Mouse (Mus musculus): ENCODE data around the gene Akap8l.

The Akap8l gene

GRCm38 (mm10) chr17:32319950-32320349, 30.5 kb downstream of the Akap8l start:
- DNase-seq (ENCODE audit: low spot score): no peak

DNA sequence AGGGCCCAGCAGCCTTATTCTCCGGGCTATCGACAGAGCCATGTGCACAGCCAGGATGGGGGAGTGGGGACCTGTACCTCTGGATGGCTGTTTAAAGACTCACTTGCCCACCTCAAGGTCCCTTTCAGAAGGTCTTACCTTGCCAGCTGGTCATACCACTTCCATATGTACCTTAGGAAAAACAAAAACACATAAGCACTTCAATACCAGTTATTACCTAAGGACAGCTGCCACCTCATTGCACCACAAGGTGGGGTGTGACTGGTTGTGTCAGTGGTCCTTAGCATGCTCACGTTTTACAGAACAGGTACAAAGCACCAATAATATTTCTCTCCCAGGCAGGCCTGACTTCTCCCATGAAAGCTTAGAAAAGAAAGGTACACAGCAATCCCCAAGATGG, 32.7 kb downstream of the Akap8l start:
- no peak for DNase-seq (ENCODE audit: low spot score)

DNA sequence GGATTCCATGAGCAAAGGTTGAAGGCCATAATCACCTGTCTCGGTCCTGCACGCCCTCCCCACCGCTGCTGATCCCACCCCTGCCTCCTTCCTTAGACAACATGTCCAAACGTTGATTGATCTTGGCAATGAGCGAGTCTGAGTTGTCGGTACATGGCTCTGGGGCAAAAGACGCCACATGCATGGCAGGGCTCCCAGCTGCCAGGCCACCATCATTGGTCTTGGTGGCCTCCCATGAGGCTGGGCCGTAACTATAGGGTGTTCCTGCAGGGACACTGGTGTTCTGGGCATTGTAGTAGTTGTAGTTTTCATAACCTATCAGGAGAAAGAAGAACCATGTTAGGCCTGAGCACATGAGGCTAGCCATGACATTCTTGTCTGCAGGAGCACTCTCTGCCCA, 33.4 kb downstream of the Akap8l start:
- DNase-seq (ENCODE audit: low spot score): no peak

GRCm38 (mm10) chr17:32315560-32315959, 34.8 kb downstream of the Akap8l start:
- no peak for DNase-seq (ENCODE audit: low spot score)

DNA sequence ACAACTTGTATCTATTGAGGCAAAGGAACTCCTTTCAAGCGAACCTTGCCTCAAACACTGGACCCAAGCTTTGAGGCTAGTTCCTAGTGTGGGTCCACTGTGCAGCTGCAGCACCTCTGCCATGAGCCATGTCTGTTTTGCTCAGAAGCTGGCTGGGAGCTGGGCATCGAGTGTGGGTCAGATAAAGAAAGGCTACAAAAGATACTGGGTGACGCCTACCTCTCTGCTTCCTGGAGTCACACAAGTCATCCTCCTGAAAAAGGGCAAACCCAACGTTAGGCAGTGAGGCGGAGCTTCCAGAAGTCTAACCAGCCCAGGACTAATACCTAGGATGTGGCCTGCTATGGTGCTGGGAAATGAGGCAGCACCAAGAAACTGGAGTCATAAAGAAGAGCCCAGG, 36.5 kb downstream of the Akap8l start:
- DNase-seq (ENCODE audit: low spot score): no peak

DNA sequence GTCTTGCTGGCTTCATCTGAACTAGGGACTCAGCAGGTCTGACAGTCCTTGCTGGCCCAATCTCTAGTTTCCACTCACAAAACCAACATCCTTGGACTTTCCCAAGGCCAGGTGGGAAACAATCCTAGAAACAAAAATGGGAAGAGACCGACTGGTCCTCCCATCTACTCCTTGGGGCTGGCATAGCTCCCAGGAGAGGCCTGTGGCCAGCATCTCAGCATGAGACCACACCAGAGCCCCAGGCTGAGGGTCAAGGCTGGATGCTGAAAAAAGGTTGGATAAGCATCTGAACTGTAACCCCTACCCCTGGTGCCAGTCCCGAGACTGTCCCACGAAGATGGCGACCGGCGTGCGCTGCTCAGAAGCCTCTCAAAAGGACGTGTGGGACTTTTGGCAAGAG, 37.6 kb downstream of the Akap8l start:
- DNase-seq (ENCODE audit: low spot score): no peak

DNA sequence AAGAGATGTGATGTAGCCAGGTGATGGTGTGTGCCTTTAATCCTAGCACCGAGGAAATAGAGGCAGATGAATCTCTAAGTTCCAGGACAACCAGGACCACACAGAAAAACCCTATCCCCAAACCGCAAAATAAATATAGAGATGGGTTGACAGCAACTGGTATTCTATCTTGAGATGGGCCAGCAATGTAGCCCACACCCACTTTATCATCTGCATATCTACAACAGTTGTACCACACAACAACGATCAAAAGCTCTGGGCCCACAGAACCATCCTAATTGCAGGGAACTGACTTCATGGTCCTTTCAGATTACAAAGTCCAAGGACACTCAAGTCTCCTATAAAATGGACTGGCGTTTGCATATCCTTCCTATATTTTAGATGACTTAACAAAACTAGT, 42.4 kb downstream of the Akap8l start:
- DNase-seq (ENCODE audit: low spot score): no peak

- no peak for DNase-seq (ENCODE audit: low spot score)
These were observed 52.3 kb downstream of the Akap8l start for GRCm38 (mm10) chr17:32298125-32298524.

GRCm38 (mm10) chr17:32295901-32296300, 54.5 kb downstream of the Akap8l start:
- DNase-seq (ENCODE audit: low spot score): no peak

DNA sequence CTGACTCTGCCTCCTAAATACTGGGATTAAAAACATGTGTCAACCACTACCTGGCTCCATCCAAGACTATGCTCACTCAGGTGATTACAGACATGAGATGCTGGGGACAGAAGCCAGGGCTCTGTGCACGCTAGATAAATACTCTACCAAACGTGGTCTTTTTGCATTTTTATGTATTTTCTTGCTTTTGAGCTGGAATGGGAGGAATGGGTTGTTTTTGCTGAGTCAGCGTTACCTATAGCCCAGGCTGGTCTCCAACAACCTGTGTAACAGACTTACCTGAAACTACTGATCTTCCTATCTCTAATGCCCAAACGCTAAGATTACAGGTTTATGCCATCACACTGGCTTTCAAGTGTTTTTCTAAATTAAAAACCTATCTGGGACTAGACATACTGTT, 55.2 kb downstream of the Akap8l start:
- DNase-seq (ENCODE audit: low spot score): no peak

DNA sequence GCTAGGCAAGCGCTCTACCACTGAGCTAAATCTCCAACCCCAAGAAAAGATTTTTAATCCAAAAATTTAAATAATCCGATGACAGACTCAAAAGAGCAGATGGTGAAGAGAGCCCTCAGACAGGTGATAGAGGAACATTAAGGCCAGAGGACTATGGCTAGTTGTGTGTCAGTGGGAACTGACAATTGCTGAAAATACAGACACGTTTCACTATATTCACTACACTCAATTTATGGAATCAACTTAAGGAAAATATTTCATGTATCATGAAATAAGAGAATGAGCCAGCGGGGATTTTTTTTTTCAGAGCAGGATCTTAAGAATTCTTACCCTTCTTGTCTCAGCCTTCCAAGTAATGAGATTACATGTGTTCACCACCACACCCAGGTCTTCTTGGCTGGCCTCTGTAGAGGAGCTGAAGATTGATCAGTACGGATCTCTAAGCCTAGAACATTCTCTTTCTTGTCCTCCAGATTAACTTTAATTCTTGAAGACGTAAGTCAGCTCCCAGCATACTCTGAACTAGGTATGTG, 65.2 kb downstream of the Akap8l start:
- DNase-seq (ENCODE audit: low spot score): no peak

DNA sequence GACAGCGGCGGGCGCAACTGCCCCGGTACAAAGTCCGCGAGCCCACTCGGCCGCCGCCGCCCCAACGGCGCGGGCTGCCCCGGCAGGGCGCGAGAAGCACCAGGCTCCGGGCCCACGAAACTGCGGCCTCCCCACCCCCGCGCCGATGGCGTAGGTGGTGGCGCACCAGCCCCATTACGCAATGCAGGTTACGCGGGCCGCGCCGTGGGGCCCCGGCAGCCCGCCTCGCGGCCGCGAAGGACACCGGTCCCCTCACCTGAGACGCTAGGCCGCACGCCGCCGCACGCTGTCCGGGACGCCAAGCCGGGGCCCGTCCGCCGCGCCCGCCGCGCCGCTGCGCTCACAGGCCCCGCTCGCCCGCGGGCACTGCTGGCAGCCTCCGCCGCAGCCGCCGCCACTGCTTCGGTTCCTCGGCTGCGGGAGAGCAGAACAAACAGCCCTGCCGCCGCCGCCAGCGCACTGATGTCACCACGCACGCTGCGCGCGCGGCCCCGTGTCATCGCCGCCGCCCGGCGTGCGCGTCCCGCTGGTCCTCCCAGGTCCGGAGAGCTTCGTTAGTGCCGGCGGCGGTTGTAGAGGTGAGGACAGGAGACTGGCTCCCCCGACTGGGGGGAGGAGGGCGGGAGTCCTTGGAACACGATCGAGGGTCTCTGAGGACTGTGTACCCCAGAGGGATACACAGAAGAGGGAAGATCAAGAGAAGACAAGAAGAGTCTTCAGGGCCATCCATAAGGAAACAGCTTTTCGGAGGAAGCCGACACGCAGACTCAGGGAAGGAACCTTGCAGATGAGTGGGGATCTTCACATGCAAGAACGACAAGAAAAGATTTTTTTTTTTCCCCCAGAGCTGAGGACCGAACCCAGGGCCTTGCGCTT, 65.9 kb downstream of the Akap8l start, which contains the start of gene Brd4:
Gene Brd4, minus strand, starts transcription at position 461 of the 876 bp plus-strand sequence.
- peak; percentile 88 for DNase-seq (ENCODE audit: low spot score)

DNA sequence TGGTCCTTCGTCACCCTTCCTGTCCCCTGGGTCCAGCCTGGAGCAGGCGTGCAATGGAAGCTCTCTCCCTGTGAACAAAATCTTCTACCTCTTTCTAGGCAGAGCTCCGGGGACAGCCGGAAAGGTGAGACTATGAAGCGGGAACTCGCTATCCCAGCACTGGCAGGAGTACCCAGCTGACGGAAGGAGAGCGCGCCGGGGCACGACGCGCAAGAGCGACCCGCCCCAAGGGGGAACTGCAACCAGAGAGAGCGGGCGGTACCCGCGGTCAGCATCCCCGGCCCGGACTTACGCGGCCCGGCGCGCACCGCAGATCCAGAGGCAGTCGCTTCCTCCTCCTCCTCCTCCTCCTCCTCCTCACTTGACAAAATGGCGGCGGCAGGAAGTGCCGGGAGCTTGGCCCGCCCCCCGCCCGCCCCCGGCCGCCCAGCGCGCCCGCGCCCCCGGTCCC, 66.6 kb downstream of the Akap8l start:
- peak; percentile 62 for DNase-seq (ENCODE audit: low spot score)

DNA sequence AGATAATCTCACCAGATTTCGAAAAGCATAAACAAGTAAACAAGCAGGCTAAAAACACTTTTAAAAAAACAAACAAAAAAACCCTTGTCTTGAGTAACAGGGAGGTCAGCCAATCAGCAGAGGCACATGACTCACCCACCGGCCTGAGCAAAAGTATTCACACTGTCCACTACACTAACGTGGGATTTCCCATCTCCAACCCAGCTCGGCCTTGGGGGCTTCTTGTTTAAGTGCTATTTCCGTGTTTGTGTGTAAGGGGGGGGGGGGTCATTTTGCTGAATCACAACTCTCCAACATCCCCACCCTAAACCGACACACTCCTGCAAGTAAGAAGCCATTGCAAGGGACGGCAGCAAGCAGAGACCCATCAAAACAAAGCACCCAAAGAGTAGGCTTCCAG, 67.1 kb downstream of the Akap8l start:
- no peak for DNase-seq (ENCODE audit: low spot score)

- DNase-seq (ENCODE audit: low spot score): no peak
These were observed 68.6 kb downstream of the Akap8l start for GRCm38 (mm10) chr17:32281611-32282310.

DNA sequence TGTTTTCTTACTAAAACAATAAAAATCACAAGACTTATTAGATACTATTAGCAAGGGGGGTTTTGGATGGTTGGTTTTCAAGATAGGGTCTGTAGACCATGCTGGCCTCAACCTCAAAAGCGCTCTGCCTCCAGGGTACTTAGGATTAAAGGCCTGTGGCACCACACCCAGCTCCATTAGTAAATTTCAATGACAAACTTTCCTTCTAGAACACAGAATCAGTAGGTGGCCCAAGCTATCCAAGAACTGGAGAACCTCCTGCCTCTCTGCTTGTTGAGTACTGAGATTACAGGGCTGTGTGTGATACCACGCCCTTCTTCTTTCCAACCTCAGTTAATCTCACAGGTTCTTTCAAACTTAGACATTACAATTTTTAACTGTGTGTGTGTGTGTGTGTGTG, 69.3 kb downstream of the Akap8l start:
- DNase-seq (ENCODE audit: low spot score): no peak

GRCm38 (mm10) chr17:32280575-32280974, 69.8 kb downstream of the Akap8l start:
- no peak for DNase-seq (ENCODE audit: low spot score)

DNA sequence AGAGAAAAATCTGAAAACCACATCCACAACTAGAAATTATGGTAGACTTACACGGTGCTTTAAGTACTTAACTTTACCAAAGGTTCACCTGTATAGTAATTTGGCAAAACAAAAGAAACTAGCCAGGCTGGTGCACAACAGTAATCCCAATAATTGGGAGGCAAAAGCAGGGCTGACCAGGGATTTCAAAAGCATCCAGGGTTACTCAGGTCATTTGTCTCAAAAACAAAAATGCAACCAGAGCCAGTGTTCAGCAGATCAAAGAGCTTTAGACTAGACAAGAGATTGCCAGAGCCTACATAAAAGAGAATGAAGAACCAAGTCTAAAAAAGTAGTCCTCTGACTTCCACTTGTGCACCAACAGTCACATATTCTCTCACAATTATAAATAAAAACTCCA, 73.2 kb downstream of the Akap8l start:
- DNase-seq (ENCODE audit: low spot score): no peak

DNA sequence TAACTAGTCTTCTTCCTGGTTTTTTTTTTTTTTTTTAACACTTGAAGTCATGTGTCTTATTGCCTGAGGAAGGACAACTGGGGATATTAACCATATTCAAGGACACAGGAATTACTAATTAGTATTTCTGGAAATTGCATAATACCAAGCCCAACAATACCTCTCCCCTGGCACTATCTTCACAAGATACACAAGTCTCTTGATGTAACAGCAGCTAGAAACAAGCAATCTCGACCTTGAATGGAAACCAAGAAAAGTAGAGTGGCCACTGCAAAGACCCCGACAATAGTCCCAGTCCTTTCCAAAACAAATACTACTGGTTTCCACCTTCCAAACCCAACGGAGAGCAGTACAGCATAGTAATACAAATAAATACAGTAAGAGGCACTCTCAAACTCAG, 74.8 kb downstream of the Akap8l start:
- DNase-seq (ENCODE audit: low spot score): no peak
